Mouse (Mus musculus): Measurements from ENCODE around the gene Ier3. TPM values are rescaled to one million over a fixed set of nuclear protein-coding genes. Genes with fewer than 3 reads are reported as not detected.

The Ier3 gene
- polyA plus RNA-seq, 1 experiment from 2014 or later = 6.7 TPM

DNA sequence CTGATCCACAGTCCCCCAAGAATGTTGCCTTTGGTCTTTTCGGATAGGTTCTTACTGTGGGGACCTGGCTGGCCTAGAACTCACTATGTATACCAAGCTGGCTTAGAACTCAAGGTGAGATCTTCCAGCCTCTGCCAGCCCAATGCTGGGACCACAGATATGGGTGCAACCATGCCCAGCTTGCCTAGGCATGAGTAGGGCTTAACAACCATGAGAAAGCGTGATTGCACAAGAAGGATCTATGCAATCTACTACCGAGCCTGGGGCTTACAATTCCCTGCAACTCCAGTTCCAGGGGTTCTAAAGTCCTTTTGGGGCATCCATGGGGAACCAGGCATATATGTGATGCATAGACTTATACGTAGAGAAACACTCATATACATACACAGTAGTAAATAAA is 30.6 kb upstream of the Ier3 start:
- 92% methylated on average over 4 of the region's 4 CpGs for WGBS
- H3K9ac ChIP-seq (replicated peaks) = no peak overlapping the region
- H3K4me3 ChIP-seq (replicated peaks) = no peak overlapping the region
- H3K27me3 ChIP-seq = no peaks in the 10 kb centered on the region
- H3K27ac ChIP-seq = no peak overlapping the region
- no peaks in the 10 kb centered on the region for H3K36me3 ChIP-seq
- no peaks in the 10 kb centered on the region for H3K9me3 ChIP-seq
- H3K4me1 ChIP-seq (replicated peaks) = no peaks in the 10 kb centered on the region
- ATAC-seq = no peak
- no peak overlapping the region for H3K4me2 ChIP-seq (replicated peaks)

DNA sequence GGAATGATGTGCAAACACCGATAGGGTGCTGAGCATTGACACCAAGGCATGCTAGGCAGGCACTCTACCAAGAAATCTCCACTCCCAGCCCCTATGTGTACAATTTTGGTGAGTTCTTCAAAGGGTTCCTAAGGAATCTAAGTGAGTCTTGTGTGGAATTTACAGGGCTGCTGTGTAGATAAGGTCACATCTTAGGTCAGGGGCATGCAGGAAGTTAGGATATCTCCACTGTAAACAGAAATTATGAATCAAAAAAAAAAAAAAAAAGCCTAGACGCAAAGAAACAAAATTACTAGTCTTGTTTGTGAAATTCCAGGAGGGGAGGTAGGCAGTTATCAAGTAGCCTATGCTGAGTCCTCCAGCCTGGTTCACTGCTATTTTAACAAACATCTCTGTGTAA is 28.6 kb upstream of the Ier3 start:
- WGBS = 91% methylated on average over 2 of the region's 2 CpGs
- Histone ChIP-seq H3K4me2 (replicated peaks) (no peak overlapping the region), H3K4me3 (replicated peaks) (no peak overlapping the region), H3K27ac (no peak overlapping the region), H3K4me1 (replicated peaks) (no peaks in the 10 kb centered on the region), H3K9me3 (no peaks in the 10 kb centered on the region), H3K9ac (replicated peaks) (no peak overlapping the region), H3K27me3 (no peaks in the 10 kb centered on the region), H3K36me3 (no peaks in the 10 kb centered on the region)
- no peak for ATAC-seq

DNA sequence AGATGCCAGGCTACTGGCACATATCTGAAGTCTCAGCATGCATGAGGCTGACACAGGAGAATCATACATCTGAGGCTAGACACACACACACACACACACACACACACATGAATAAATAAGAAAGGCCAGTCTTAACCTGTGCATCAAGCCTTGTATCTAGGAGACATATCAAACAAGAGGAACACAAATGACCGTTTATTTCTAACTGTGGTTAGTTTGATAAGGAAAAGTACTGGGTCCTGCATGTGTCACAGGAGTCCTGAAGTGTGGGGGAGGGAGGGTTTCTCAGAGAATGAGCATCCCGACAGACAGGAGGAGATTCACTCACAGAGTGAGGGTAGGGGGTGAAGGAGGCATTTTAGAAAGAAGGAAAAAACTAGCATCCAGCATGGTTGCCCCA is 26.4 kb upstream of the Ier3 start:
- Histone ChIP-seq H3K27ac (no peak overlapping the region), H3K27me3 (no peaks in the 10 kb centered on the region), H3K9me3 (no peaks in the 10 kb centered on the region), H3K36me3 (no peaks in the 10 kb centered on the region), H3K9ac (replicated peaks) (no peak overlapping the region), H3K4me3 (replicated peaks) (no peak overlapping the region), H3K4me2 (replicated peaks) (no peak overlapping the region), H3K4me1 (replicated peaks) (no peaks in the 10 kb centered on the region)
- 64% methylated on average over 2 of the region's 2 CpGs for WGBS
- ATAC-seq = no peak

DNA sequence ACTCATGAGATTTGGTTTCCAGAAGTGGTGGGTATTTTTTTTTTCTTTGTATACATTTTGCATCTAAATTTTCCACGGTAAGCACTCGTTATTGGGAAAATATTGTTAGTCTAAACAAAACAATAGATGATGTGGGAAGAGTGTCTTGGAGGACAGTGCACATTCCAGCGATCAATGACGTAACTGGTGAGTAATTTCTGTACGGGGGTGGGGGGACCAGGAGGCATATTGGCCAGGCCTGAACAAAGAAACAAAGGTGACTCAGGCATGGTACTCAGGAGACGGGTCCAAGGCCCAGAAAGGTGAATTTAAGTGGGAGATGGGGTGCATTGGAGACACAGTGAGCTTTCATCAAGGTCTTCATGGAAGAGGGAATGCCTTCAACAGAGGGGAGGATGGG is 25.8 kb upstream of the Ier3 start:
- no peak overlapping the region for H3K4me3 ChIP-seq (replicated peaks)
- no peaks in the 10 kb centered on the region for H3K9me3 ChIP-seq
- no peaks in the 10 kb centered on the region for H3K36me3 ChIP-seq
- no peaks in the 10 kb centered on the region for H3K4me1 ChIP-seq (replicated peaks)
- ATAC-seq = no peak
- no peak overlapping the region for H3K27ac ChIP-seq
- 83% methylated on average over 6 of the region's 6 CpGs for WGBS
- no peak overlapping the region for H3K9ac ChIP-seq (replicated peaks)
- no peaks in the 10 kb centered on the region for H3K27me3 ChIP-seq
- no peak overlapping the region for H3K4me2 ChIP-seq (replicated peaks)

DNA sequence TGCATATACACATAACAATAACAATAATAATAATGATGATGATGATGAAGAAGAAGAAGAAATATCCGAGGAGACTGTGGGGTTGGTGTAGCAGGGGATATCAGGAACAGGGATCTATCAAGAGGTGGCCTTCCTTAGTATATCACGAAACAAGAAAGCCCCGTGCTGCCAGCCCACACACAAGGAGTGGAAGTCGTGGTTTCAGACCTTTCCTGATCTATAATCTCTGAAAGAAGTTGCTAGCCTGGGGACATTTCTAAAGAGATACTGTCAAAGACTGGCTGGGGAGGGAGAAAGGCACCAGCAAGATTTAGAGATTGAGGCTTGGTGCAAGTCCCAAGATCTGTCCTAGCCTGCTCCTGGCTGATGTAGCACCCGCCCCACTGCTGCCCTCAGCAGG is 24.6 kb upstream of the Ier3 start:
- no peak overlapping the region for H3K27ac ChIP-seq
- no peaks in the 10 kb centered on the region for H3K36me3 ChIP-seq
- H3K27me3 ChIP-seq = no peaks in the 10 kb centered on the region
- H3K4me3 ChIP-seq (replicated peaks) = no peak overlapping the region
- no peak overlapping the region for H3K9ac ChIP-seq (replicated peaks)
- WGBS = 73% methylated on average over 5 of the region's 5 CpGs
- no peak for ATAC-seq
- H3K9me3 ChIP-seq = no peaks in the 10 kb centered on the region
- no peak overlapping the region for H3K4me2 ChIP-seq (replicated peaks)
- H3K4me1 ChIP-seq (replicated peaks) = no peaks in the 10 kb centered on the region

DNA sequence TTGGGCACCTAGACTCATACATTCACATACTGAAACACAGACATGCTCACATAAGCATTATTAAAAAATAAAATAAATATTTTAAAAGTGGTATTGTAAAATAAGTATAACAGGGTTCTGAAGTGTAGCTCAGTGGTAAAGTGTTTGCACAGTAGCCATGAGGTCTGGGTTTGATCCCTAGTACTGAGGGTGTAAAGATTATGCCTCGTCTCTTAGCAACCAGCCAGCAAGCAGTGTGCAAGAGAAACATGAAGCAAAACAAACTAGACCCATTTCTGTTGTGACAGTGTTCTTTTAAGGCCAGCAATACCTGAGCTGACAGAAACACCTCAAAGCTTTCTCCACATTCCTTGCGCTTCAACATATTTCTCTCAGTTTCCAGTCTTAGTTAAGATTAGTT is 20.6 kb upstream of the Ier3 start:
- 84% methylated on average over 2 of the region's 2 CpGs for WGBS
- H3K9me3 ChIP-seq = no peaks in the 10 kb centered on the region

DNA sequence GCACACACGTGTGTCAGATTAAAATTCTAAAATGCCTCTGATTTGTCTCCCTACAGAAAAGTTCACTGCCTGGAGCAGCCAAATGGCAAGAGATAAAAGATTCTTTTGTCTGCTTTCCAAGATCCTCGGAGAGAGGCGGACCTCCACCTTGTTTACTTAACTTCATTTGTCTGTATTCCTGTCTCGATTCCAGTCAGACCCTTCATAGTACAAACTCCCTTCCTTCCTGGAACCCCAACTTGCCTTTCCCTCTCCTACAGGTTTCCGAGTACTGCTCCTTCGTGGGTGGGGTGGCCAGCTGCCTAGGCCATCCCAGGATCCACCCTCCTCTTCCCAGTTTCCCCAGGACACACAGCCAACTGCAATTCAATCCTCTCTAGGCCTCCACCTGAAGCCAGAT is 18.5 kb upstream of the Ier3 start:
- ATAC-seq = no peak

More for the DNA sequence above, 20.6 kb upstream of the Ier3 start:
- Histone ChIP-seq H3K4me2 (replicated peaks) (no peak overlapping the region), H3K36me3 (no peaks in the 10 kb centered on the region), H3K27me3 (no peaks in the 10 kb centered on the region), H3K27ac (no peak overlapping the region), H3K4me3 (replicated peaks) (no peak overlapping the region), H3K4me1 (replicated peaks) (no peaks in the 10 kb centered on the region), H3K9ac (replicated peaks) (no peak overlapping the region)
- ATAC-seq = no peak

DNA sequence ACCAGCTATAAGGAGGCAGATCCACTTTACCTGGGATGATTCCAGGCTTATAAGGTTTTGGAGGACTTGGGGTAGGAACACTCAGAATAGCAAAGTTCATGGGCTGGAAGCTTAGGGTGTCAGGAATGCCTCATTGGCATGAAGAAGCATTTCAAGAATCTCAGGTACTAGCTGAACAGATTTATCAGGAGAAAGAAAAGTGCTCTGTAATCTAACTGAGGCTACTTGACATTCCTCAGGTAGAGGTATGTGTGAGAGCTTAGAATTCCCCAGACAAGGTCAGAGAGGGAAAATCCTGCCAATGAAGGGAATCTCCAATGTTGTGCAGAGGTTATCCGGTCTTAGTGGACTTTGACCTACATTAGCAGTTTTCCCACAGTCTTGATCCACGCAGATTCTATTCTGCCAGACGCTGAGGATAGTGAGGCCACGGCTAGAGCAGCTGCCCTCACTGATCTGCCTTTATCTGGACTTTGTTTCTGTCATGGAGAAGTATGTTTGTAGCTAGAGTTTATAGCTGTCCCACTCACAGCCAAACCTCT is 17.6 kb upstream of the Ier3 start:
- H3K9ac ChIP-seq (replicated peaks) = no peak overlapping the region
- H3K27me3 ChIP-seq = no peaks in the 10 kb centered on the region
- no peak overlapping the region for H3K4me3 ChIP-seq (replicated peaks)
- no peaks in the 10 kb centered on the region for H3K36me3 ChIP-seq
- no peak overlapping the region for H3K4me2 ChIP-seq (replicated peaks)
- H3K4me1 ChIP-seq (replicated peaks) = no peaks in the 10 kb centered on the region
- ATAC-seq = no peak
- 93% methylated on average over 4 of the region's 4 CpGs for WGBS
- no peak overlapping the region for H3K27ac ChIP-seq
- H3K9me3 ChIP-seq = no peaks in the 10 kb centered on the region

More for the DNA sequence above, 18.5 kb upstream of the Ier3 start:
- H3K36me3 ChIP-seq = no peaks in the 10 kb centered on the region
- H3K9ac ChIP-seq (replicated peaks) = no peak overlapping the region
- no peak overlapping the region for H3K4me3 ChIP-seq (replicated peaks)
- 52% methylated on average over 6 of the region's 6 CpGs for WGBS
- H3K4me2 ChIP-seq (replicated peaks) = no peak overlapping the region
- no peaks in the 10 kb centered on the region for H3K27me3 ChIP-seq
- no peaks in the 10 kb centered on the region for H3K4me1 ChIP-seq (replicated peaks)
- H3K27ac ChIP-seq = no peak overlapping the region
- no peaks in the 10 kb centered on the region for H3K9me3 ChIP-seq

DNA sequence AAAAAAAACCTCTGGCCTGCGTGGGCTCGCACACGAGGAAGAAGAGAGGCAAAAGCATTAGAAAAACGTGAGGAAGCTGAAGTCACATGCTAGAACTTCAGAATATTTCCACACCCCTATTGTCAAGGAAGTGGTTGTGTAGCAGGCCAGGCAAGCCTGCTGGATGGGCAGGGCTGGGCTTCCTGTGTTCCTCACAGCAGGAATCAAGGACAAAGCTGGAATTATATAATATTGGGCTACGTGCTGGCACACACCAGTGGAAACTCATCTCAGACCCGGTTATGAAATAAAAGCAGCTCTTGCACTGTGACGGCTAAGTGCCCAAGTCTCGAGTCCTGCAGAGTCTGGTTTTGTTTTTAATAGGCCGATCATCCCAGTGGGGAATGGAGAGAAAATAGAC is 13.4 kb upstream of the Ier3 start:
- H3K4me2 ChIP-seq (replicated peaks) = no peak overlapping the region
- H3K4me1 ChIP-seq (replicated peaks) = no peaks in the 10 kb centered on the region
- H3K9me3 ChIP-seq = no peaks in the 10 kb centered on the region
- H3K27me3 ChIP-seq = no peaks in the 10 kb centered on the region
- H3K4me3 ChIP-seq (replicated peaks) = no peak overlapping the region
- WGBS = 78% methylated on average over 9 of the region's 9 CpGs
- no peak for ATAC-seq
- H3K9ac ChIP-seq (replicated peaks) = no peak overlapping the region
- H3K27ac ChIP-seq = no peak overlapping the region
- no peaks in the 10 kb centered on the region for H3K36me3 ChIP-seq

DNA sequence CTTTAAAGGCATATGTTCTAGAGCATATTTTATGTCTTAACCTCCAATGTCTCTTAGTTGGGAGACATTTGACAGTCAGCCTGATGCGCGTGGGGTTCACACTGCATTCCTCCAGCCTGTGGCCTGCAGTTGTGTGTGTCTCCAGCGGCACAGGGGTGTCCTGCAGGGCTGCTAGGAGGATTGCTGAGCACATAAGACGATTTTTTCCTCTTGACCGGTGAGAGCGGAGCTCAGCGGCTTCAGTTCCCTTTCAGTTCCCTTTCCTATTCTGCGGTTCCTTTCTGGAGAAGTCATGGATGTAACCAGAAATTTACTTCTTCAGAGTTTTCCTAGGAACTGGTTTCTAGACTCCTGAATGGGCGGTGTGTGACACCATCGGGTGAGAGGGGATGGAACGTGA is 12.1 kb upstream of the Ier3 start:
- Histone ChIP-seq H3K27me3 (no peaks in the 10 kb centered on the region), H3K36me3 (no peaks in the 10 kb centered on the region), H3K27ac (no peak overlapping the region), H3K9me3 (no peaks in the 10 kb centered on the region), H3K4me3 (replicated peaks) (no peak overlapping the region), H3K4me1 (replicated peaks) (no peaks in the 10 kb centered on the region), H3K9ac (replicated peaks) (no peak overlapping the region), H3K4me2 (replicated peaks) (no peak overlapping the region)
- 88% methylated on average over 11 of the region's 11 CpGs for WGBS
- ATAC-seq = no peak

DNA sequence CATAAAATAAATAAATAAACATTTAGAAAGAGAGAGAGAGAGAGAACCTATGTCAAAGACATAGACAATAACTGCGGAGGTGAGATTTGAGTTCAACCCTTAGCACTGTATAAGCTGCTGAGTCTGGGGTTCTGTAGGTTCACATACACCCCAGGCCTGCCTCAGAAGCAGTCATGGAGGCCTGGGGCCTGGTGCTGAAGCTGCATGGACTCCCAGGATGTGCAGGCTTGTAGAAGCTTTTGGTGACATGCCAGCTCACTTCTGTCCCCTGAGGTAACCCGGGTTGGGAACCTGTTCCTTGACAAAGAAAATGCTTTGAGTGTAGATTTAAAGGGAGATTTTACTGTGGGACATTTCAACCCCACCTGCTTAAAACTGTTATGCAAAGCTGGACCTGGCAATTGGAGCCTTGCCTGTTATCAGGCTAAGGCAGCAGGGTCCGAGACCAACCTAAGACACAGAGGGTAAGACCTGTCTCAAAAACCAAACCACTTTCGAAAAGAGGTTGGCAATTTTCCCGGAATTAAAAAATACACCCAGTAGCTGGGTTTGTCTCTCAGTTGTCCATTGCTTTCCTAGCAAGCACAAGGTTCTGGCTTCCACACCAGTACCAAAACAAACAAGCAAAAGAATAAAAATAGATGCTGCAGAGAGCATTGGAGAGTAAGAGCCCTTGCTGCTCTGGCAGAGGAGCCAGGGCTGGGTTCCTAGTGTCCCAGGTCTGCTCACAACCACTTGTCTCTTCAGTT is 10.4 kb upstream of the Ier3 start:
- Histone ChIP-seq H3K9ac (replicated peaks) (no peak overlapping the region), H3K4me1 (replicated peaks) (no peaks in the 10 kb centered on the region), H3K9me3 (no peaks in the 10 kb centered on the region), H3K4me2 (replicated peaks) (no peak overlapping the region), H3K27me3 (no peaks in the 10 kb centered on the region), H3K27ac (no peak overlapping the region), H3K36me3 (no peaks in the 10 kb centered on the region), H3K4me3 (replicated peaks) (no peak overlapping the region)
- WGBS = 91% methylated on average over 5 of the region's 5 CpGs
- no peak for ATAC-seq

DNA sequence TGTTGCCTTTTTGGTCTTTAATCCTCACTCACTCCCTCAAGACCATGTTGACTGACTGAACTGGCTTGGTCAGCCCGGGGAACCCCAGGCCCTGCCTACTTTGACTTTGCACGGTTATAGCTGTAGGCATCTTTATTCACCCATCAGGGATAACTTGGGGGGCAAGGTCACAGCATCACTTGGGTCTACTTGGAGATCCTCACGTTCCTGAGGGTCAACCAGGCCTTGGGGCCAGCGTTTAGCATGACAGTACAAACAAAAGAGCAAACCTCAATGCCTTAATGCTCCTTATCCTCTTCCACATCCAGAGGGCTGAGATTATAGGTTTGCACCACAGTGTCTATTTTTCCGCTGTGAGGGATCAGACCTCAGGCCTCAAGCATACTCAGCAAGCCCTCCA is 9.2 kb upstream of the Ier3 start:
- WGBS = 69% methylated on average over 5 of the region's 5 CpGs
- no peak for ATAC-seq
- no peak overlapping the region for H3K4me2 ChIP-seq (replicated peaks)

DNA sequence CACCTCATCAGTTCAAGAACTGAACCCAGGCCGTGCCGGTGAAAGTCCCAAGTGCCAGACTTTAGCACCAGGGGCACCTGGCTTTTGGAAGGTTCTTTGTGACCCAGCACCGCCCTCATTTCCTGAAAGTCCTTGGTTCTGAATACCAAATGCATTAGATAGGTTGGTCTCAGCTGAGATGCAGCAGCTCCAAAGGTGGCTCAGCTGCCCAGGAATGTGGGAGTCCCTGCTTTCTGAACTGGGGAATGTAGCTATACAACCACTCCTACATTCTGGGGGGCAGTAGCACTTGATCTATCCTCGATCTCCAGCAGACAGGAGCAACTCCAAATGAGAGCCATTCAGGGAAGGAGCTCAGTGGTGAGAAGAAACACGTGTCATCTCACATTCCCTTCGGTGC is 8.7 kb upstream of the Ier3 start:
- H3K9me3 ChIP-seq = no peaks in the 10 kb centered on the region
- no peaks in the 10 kb centered on the region for H3K36me3 ChIP-seq
- no peak for ATAC-seq
- no peak overlapping the region for H3K4me2 ChIP-seq (replicated peaks)
- peaks cover 5% of the 10 kb centered on the region; the same call in 1 of the 2 replicates for H3K27me3 ChIP-seq
- no peak overlapping the region for H3K9ac ChIP-seq (replicated peaks)
- WGBS = 79% methylated on average over 6 of the region's 6 CpGs
- no peaks in the 10 kb centered on the region for H3K4me1 ChIP-seq (replicated peaks)
- H3K4me3 ChIP-seq (replicated peaks) = no peak overlapping the region
- no peak overlapping the region for H3K27ac ChIP-seq

More for the DNA sequence above, 9.2 kb upstream of the Ier3 start:
- no peak overlapping the region for H3K27ac ChIP-seq
- H3K36me3 ChIP-seq = no peaks in the 10 kb centered on the region
- peaks cover 5% of the 10 kb centered on the region; the same call in 1 of the 2 replicates for H3K27me3 ChIP-seq
- H3K4me1 ChIP-seq (replicated peaks) = no peaks in the 10 kb centered on the region
- H3K9me3 ChIP-seq = no peaks in the 10 kb centered on the region
- H3K4me3 ChIP-seq (replicated peaks) = no peak overlapping the region
- no peak overlapping the region for H3K9ac ChIP-seq (replicated peaks)
